Mouse (Mus musculus): ENCODE measurements at regions not wholly inside any gene's neighbourhood (a gene's known extent, or its start where the extent isn't known, plus 50 kb on each side); places are given as distances from the start of the nearest gene placed in this dataset.

DNA sequence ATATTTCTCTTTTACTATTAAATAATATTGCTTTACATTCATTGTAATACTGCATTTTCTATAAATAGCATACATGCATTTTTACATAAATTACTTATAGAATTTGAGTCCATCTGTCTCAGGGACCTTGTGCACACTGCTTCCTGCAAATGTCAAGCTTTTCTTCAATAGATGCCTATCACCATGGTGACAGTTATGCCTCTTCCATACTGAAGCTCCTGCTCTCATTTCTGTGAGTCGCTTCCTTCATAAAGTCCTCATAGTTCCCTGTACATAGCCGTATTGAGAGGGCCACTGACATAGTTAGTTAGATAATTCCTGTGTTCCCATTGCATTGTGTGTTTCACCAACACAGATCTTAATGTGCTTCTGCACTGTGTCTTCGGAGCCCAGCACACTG, 244.7 kb downstream of the Fam49a start:
- no peak for DNase-seq (ENCODE audit: low spot score)
- no peaks in the 10 kb centered on the region for H3K4me1 ChIP-seq (replicated peaks; ENCODE audit: control insufficient read depth, insufficient read depth, low read length)
- H3K4me3 ChIP-seq (ENCODE audit: low read depth, low read length), result no peak overlapping the region
- no peak overlapping the region for H3K9ac ChIP-seq (ENCODE audit: low read depth, low read length)
- no peak overlapping the region for H3K4me2 ChIP-seq (replicated peaks; ENCODE audit: low read depth, low read length)
- no peak for ATAC-seq (ENCODE audit: low FRiP score)
- no peaks in the 10 kb centered on the region for H3K36me3 ChIP-seq (ENCODE audit: control insufficient read depth, insufficient read depth, low read length)
- WGBS, result 85% methylated on average over 3 of the region's 3 CpGs
- H3K9me3 ChIP-seq (ENCODE audit: control insufficient read depth, low read length), result no peaks in the 10 kb centered on the region
- no peak overlapping the region for H3K27ac ChIP-seq (ENCODE audit: low read depth, low read length)
- no peaks in the 10 kb centered on the region for H3K27me3 ChIP-seq (ENCODE audit: control insufficient read depth, insufficient read depth, low read length)

DNA sequence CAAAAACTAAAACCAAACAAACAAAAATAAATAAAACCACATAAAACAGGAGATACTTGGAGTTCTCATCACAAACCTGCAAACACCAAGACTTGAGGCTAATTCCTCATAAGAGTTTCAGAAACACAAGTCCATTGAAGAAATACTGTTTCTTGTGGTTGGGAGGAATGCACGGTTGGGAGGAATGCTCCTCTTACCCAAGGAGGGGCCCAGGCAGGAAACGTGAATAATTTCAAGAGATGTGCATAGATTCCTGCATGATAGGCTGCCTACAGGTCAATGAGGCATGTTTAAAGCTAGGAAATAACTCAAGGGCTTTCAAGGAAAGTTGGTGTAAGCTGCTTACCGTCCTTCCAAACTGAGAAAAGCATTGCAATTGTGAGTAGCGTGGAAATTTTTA, 243.7 kb downstream of the Fam49a start:
- ATAC-seq (ENCODE audit: low FRiP score) (no peak), DNase-seq (ENCODE audit: low spot score) (no peak)
- Histone ChIP-seq H3K9ac (ENCODE audit: low read depth, low read length) (no peak overlapping the region), H3K4me3 (ENCODE audit: low read depth, low read length) (no peak overlapping the region), H3K9me3 (ENCODE audit: control insufficient read depth, low read length) (no peaks in the 10 kb centered on the region), H3K4me2 (replicated peaks; ENCODE audit: low read depth, low read length) (no peak overlapping the region), H3K4me1 (replicated peaks; ENCODE audit: control insufficient read depth, insufficient read depth, low read length) (no peaks in the 10 kb centered on the region), H3K27ac (ENCODE audit: low read depth, low read length) (no peak overlapping the region), H3K27me3 (ENCODE audit: control insufficient read depth, insufficient read depth, low read length) (no peaks in the 10 kb centered on the region), H3K36me3 (ENCODE audit: control insufficient read depth, insufficient read depth, low read length) (no peaks in the 10 kb centered on the region)
- 90% methylated on average over 4 of the region's 4 CpGs for WGBS

DNA sequence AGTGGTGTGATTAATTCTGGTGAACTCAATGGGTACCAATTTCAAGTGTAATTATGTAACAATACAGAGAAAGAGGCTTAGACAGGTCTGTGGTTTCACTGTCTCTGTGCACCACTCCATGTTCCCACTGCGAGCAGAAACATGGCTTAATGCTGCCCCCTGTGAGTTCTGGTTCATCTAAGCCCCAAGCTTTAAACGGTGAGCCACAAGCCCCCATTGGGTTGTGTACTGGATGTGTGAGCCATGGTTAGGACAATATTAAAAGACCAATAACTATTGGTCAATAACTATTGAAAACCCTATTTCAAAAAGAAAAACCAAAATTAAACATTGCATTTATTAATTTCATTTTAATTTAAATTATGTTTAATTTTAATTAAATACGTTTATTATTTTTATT, 238.0 kb downstream of the Fam49a start:
- no peaks in the 10 kb centered on the region for H3K4me1 ChIP-seq (replicated peaks; ENCODE audit: control insufficient read depth, insufficient read depth, low read length)
- H3K27me3 ChIP-seq (ENCODE audit: control insufficient read depth, insufficient read depth, low read length), result no peaks in the 10 kb centered on the region
- H3K9ac ChIP-seq (ENCODE audit: low read depth, low read length), result no peak overlapping the region
- no peak overlapping the region for H3K27ac ChIP-seq (ENCODE audit: low read depth, low read length)
- no peaks in the 10 kb centered on the region for H3K9me3 ChIP-seq (ENCODE audit: control insufficient read depth, low read length)
- 70% methylated on average over 3 of the region's 3 CpGs for whole genome bisulfite sequencing
- H3K4me3 ChIP-seq (ENCODE audit: low read depth, low read length), result no peak overlapping the region
- ATAC-seq (ENCODE audit: low FRiP score), result no peak
- no peak for DNase-seq (ENCODE audit: low spot score)
- H3K36me3 ChIP-seq (ENCODE audit: control insufficient read depth, insufficient read depth, low read length), result no peaks in the 10 kb centered on the region
- no peak overlapping the region for H3K4me2 ChIP-seq (replicated peaks; ENCODE audit: low read depth, low read length)

DNA sequence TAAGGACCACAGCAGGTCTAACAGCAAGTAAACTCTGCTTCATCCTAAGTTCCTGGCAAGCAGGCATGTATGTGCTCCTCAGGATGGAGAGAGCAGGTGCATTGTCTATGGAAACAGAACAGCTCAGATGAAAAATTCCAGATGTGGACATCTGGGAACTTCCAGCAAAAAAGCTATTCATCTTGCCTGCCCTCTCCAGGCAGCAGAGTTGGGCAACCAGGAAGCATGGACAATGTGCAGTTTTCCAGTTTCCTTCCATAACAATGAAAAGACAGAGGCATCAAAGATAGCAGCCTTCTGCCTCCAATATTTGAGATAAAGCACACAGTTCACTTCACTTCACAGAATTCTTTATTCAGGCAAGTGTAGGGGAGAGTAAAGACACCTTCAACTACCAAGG, 236.7 kb downstream of the Fam49a start:
- H3K4me3 ChIP-seq (ENCODE audit: low read depth, low read length), result no peak overlapping the region
- H3K27ac ChIP-seq (ENCODE audit: low read depth, low read length), result no peak overlapping the region
- no peak for ATAC-seq (ENCODE audit: low FRiP score)
- H3K27me3 ChIP-seq (ENCODE audit: control insufficient read depth, insufficient read depth, low read length), result no peaks in the 10 kb centered on the region
- no peak for DNase-seq (ENCODE audit: low spot score)
- H3K9me3 ChIP-seq (ENCODE audit: control insufficient read depth, low read length), result no peaks in the 10 kb centered on the region
- H3K4me1 ChIP-seq (replicated peaks; ENCODE audit: control insufficient read depth, insufficient read depth, low read length), result no peaks in the 10 kb centered on the region
- no peak overlapping the region for H3K4me2 ChIP-seq (replicated peaks; ENCODE audit: low read depth, low read length)
- no peaks in the 10 kb centered on the region for H3K36me3 ChIP-seq (ENCODE audit: control insufficient read depth, insufficient read depth, low read length)
- H3K9ac ChIP-seq (ENCODE audit: low read depth, low read length), result no peak overlapping the region

DNA sequence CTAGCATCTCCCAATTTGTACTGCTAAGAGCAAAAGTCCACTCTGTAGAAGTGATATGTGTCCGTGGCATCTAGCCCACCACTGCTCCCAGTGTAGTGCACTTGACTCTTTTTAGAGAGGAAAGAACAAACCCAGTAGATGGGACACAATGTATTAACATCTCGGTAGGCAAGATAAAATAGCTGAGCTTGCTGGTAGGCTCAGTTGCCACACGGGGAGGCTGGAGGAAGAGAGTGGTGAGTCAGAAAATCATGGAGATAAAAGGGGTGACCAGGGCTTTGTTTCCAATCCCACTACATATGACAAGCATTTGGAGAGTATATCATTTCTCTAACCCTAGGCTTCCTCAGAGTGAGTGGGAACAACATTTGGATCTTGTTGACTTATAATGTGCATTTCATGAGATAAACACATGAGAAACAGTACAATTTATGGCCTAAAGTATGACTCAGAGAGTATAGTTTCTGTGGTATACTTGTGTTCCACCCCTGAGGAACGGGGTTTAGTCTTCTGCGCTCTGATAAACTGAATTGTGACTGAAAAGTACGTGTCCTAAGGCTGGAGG, 235.4 kb downstream of the Fam49a start:
- Histone ChIP-seq H3K4me3 (ENCODE audit: low read depth, low read length) (no peak overlapping the region), H3K27me3 (ENCODE audit: control insufficient read depth, insufficient read depth, low read length) (no peaks in the 10 kb centered on the region), H3K27ac (ENCODE audit: low read depth, low read length) (no peak overlapping the region), H3K4me1 (replicated peaks; ENCODE audit: control insufficient read depth, insufficient read depth, low read length) (no peaks in the 10 kb centered on the region), H3K36me3 (ENCODE audit: control insufficient read depth, insufficient read depth, low read length) (no peaks in the 10 kb centered on the region), H3K9me3 (ENCODE audit: control insufficient read depth, low read length) (no peaks in the 10 kb centered on the region), H3K9ac (ENCODE audit: low read depth, low read length) (no peak overlapping the region), H3K4me2 (replicated peaks; ENCODE audit: low read depth, low read length) (no peak overlapping the region)
- ATAC-seq (ENCODE audit: low FRiP score) (no peak), DNase-seq (ENCODE audit: low spot score) (no peak)
- 87% methylated on average over 6 of the region's 6 CpGs for WGBS

DNA sequence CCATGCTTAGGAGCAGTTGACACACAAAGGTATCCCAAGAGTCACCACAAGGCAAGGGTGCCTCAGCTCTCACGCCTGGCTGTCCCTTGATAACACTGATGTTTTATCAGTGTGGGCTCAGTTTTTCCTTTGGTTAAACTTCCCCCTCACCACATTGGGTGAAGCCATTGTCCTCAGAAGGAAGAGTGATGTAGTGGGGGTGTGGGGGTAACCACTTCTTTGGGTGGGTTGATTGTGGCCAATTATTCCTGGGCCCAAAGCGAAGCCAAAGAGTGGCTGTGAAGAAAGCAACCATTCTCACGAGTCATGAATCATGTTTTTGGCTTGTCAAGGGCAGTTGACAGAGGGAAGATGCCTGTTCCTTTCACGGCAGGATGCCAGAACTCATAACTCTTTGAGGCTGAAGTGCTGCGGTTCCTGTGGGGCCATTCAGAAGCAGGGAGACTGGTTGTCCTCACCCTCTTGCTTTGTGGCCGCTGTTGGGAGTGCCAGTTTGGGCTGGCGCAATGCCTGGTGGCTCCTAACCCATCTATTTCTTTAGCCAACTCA, 234.7 kb downstream of the Fam49a start:
- Histone ChIP-seq H3K4me2 (replicated peaks; ENCODE audit: low read depth, low read length) (no peak overlapping the region), H3K4me1 (replicated peaks; ENCODE audit: control insufficient read depth, insufficient read depth, low read length) (no peaks in the 10 kb centered on the region), H3K9ac (ENCODE audit: low read depth, low read length) (no peak overlapping the region), H3K4me3 (ENCODE audit: low read depth, low read length) (no peak overlapping the region), H3K27me3 (ENCODE audit: control insufficient read depth, insufficient read depth, low read length) (no peaks in the 10 kb centered on the region), H3K27ac (ENCODE audit: low read depth, low read length) (no peak overlapping the region), H3K36me3 (ENCODE audit: control insufficient read depth, insufficient read depth, low read length) (no peaks in the 10 kb centered on the region), H3K9me3 (ENCODE audit: control insufficient read depth, low read length) (no peaks in the 10 kb centered on the region)
- WGBS, result 85% methylated on average over 7 of the region's 7 CpGs
- DNase-seq (ENCODE audit: low spot score), result no peak
- ATAC-seq (ENCODE audit: low FRiP score), result no peak

DNA sequence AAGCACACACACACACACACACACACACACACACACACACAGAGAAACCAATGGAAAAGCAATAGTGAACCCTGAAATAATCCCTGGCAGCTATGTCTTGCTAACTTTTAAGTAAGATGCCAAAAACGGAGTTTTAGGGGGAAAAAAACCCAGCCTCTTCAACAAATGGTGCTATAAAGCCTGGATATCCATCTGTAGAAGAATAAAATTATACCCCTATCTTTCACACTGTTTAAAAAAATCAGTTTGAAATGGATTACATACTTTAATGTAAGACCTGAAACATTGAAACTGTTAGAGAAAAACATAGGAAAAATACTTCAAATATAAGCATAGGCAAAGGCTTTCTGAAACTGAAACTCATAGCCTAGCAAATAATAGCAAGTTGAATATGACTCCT, 228.2 kb downstream of the Fam49a start:
- 78% methylated on average over 1 of the region's 1 CpGs for WGBS
- no peak for DNase-seq (ENCODE audit: low spot score)
- no peak for ATAC-seq (ENCODE audit: low FRiP score)
- H3K4me1 ChIP-seq (replicated peaks; ENCODE audit: control insufficient read depth, insufficient read depth, low read length), result no peaks in the 10 kb centered on the region
- no peaks in the 10 kb centered on the region for H3K9me3 ChIP-seq (ENCODE audit: control insufficient read depth, low read length)
- H3K36me3 ChIP-seq (ENCODE audit: control insufficient read depth, insufficient read depth, low read length), result no peaks in the 10 kb centered on the region
- no peak overlapping the region for H3K9ac ChIP-seq (ENCODE audit: low read depth, low read length)
- H3K27ac ChIP-seq (ENCODE audit: low read depth, low read length), result no peak overlapping the region
- no peaks in the 10 kb centered on the region for H3K27me3 ChIP-seq (ENCODE audit: control insufficient read depth, insufficient read depth, low read length)
- no peak overlapping the region for H3K4me2 ChIP-seq (replicated peaks; ENCODE audit: low read depth, low read length)
- H3K4me3 ChIP-seq (ENCODE audit: low read depth, low read length), result no peak overlapping the region

DNA sequence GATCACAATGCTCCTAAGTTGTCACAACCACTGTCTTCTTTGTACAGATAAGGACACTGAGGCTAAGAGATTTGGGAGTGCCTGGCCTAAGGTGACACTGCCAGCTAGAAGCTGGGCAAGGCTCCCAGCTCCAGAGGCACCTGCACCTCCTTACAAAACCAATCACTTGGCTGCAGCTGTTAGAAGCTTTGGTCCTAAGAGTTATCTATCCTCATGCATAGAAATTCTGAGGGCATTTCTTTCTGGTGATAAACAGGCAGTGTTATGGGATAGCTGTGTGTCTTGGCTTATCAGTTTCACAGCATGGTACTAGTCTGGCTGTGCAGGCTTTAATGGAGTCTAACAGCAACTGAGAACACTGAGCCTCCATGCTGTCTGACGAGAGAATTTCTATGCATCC, 226.2 kb downstream of the Fam49a start:
- no peaks in the 10 kb centered on the region for H3K27me3 ChIP-seq (ENCODE audit: control insufficient read depth, insufficient read depth, low read length)
- DNase-seq (ENCODE audit: low spot score), result no peak
- no peak overlapping the region for H3K9ac ChIP-seq (ENCODE audit: low read depth, low read length)
- no peaks in the 10 kb centered on the region for H3K4me1 ChIP-seq (replicated peaks; ENCODE audit: control insufficient read depth, insufficient read depth, low read length)
- H3K9me3 ChIP-seq (ENCODE audit: control insufficient read depth, low read length), result no peaks in the 10 kb centered on the region
- 77% methylated on average over 1 of the region's 1 CpGs for WGBS
- no peak for ATAC-seq (ENCODE audit: low FRiP score)
- H3K27ac ChIP-seq (ENCODE audit: low read depth, low read length), result no peak overlapping the region
- no peak overlapping the region for H3K4me2 ChIP-seq (replicated peaks; ENCODE audit: low read depth, low read length)
- no peaks in the 10 kb centered on the region for H3K36me3 ChIP-seq (ENCODE audit: control insufficient read depth, insufficient read depth, low read length)
- H3K4me3 ChIP-seq (ENCODE audit: low read depth, low read length), result no peak overlapping the region

DNA sequence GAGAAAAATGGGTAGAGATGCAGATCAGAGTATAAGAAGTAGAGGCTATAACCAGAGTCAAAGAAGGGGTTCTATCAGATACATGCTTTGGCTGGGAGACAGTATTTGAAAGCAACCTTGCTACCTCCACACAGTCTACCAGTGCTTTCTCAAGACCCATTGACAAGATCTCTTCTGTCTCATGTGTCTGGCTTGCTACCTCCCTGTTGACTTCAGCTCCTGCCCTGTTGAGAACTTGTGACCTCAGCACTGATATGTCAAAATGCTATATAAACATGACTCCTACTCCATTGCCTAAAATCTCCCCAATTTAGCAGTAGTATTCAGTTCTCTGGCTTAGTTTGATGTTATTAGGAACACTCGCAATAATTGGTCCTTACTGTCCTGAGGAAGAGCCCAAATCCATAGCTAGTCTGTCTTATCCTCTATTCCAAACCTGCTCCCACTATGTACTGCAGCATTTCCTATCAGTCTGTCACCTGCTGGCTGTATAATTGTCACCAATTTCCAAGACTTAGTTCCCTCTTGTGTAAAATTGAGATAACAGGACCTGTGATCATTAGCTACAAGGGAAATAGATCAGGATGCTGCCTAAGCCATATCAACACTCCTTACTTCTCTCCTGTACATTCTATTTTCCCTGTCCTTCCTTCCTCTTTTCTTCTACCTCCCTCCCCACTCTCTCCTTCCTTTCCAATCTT, 224.9 kb downstream of the Fam49a start:
- Histone ChIP-seq H3K27ac (ENCODE audit: low read depth, low read length) (no peak overlapping the region), H3K9ac (ENCODE audit: low read depth, low read length) (no peak overlapping the region), H3K27me3 (ENCODE audit: control insufficient read depth, insufficient read depth, low read length) (no peaks in the 10 kb centered on the region), H3K4me3 (ENCODE audit: low read depth, low read length) (no peak overlapping the region), H3K4me2 (replicated peaks; ENCODE audit: low read depth, low read length) (no peak overlapping the region), H3K36me3 (ENCODE audit: control insufficient read depth, insufficient read depth, low read length) (no peaks in the 10 kb centered on the region), H3K9me3 (ENCODE audit: control insufficient read depth, low read length) (no peaks in the 10 kb centered on the region), H3K4me1 (replicated peaks; ENCODE audit: control insufficient read depth, insufficient read depth, low read length) (no peaks in the 10 kb centered on the region)
- DNase-seq (ENCODE audit: low spot score) (no peak), ATAC-seq (ENCODE audit: low FRiP score) (no peak)
- 92% methylated on average over 1 of the region's 1 CpGs for WGBS
